Mouse (Mus musculus): ENCODE data around the gene Ascc2. TPM values are rescaled to one million over a fixed set of nuclear protein-coding genes. Genes with fewer than 3 reads are reported as not detected.
"Not testable (repeated sequence)": the region's sequence is repeated elsewhere in the genome, so short reads cannot be mapped to it uniquely, and the experiment has no call there.

The Ascc2 gene
- total RNA-seq, 1 experiment, result 23.8 TPM

DNA sequence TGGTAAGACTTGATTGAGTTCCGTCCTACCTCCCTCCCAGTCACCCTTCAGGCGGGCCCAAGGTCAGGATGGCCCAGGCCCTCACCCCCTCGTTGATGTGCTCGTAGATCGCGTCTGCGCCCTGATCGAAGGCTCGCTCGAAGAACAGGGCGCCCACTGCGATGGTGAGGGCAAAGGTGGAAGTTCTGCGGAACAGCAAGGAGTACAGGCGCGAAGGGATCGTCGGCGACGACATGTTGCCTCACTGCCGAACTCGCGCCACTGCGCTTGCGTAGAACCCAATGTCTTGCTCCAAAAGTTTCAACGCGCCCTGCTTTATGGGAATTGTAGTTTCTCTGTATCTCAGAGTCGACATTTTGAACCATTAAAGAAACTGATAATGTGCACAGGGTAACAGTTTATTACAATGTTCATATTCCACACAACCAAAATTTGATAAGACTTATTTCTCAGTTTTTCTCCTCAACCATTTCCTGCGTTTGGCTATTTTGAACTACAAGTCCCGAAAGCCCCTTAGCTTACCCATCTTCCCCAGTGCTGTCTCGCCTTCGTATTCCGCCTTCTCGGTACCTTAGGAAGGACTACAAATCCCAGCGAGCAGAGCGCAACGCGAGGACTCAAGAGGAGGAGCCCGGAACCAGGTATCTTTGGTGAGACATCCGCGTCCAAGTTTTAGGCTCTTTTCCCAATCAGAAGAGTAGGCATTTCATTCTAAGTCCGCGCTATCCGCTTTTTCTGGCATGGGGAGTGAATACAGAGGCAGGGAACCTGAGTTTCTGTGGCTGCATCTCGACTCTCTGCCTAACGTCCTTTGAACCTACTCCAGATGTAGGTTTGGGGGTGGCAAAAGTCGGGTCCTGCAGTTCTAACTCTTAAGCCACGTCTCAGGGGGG lies 66.8 kb downstream of the Ascc2 start, which contains the start of the genes Uqcr10 and Zmat5:
Gene Uqcr10 (minus strand): TSS at position 271 of the 893 bp plus-strand sequence.
Gene Zmat5 (plus strand): TSS at position 607 of the 893 bp plus-strand sequence.
- DNase-seq (ENCODE audit: low read depth, low spot score), result peak; percentile 96

DNA sequence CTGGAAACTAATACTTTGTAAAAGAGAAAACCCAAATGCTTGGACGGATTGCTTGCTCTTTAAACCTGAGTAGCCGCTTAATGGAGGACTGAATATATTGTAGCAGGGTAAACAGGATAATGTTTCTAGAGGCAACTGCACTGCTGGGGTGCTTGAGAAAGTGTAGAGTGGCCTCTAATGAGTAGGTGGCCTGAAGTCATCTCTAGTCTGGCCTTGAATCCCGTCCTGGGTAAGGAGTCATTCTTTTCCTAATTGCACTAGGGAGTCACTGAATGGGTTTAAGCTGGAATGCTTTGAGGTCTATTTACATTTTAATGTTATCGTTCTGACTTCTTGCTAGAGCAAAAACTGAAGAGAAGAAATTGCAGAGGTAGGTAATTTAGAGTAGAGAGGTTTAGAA lies 67.6 kb downstream of the Ascc2 start:
- peaks cover 0 to 8% of the 10 kb centered on the region in 2 experiments; a peak in 2 of 4 replicates for H3K4me1 ChIP-seq (ENCODE audit: control insufficient read depth in 2 of 2, insufficient read depth in 2 of 2, low read length in 2 of 2, poor library complexity in 1 of 2)
- DNase-seq (ENCODE audit: low read depth, low spot score), result peak; percentile 35
- TF ChIP-seq CHD2 (IDR thresholded peaks at IDR 0.05; ENCODE audit: low read depth, low read length) (no peak), MAFK (IDR thresholded peaks at IDR 0.05; ENCODE audit: insufficient read depth, low read depth, low read length) (no peak), ZC3H11A (IDR thresholded peaks at IDR 0.05; ENCODE audit: borderline replicate concordance, low read depth, low read length) (no peak), HCFC1 (IDR thresholded peaks at IDR 0.05; ENCODE audit: borderline replicate concordance, insufficient read depth, low read length) (no peak), ZNF384 (IDR thresholded peaks at IDR 0.05; ENCODE audit: low read depth, low read length) (no peak)
- peaks cover 12% of the 10 kb centered on the region for H3K36me3 ChIP-seq (ENCODE audit: control insufficient read depth, insufficient read depth, low read length, poor library complexity, severe bottlenecking)
- peak overlapping the region; percentile 90; the same call in 1 of the 2 replicates for H3K9ac ChIP-seq (ENCODE audit: insufficient read depth, low read depth, low read length, poor library complexity, severe bottlenecking)
- in situ Hi-C loops (cut with MboI; ENCODE audit: low sequenced_read_pairs in 2 of 2, unreplicated experiment in 2 of 2), result no loop called here
- no peaks in the 10 kb centered on the region for H3K9me3 ChIP-seq (ENCODE audit: control insufficient read depth, insufficient read depth, low read depth, low read length)
- peak overlapping the region; percentile 88 to 93 for H3K4me3 ChIP-seq (ENCODE audit: insufficient read depth in 1 of 2, low read depth in 1 of 2, low read length in 2 of 2, poor library complexity in 1 of 2, severe bottlenecking in 1 of 2)
- H3K27ac ChIP-seq (ENCODE audit: insufficient read depth, low read depth, low read length, poor library complexity, severe bottlenecking), result peak overlapping the region; percentile 54; the same call in 1 of the 2 replicates

More for the DNA sequence above, 66.8 kb downstream of the Ascc2 start, which contains the start of the genes Uqcr10 and Zmat5:
- TF ChIP-seq MAFK (IDR thresholded peaks at IDR 0.05; ENCODE audit: insufficient read depth, low read depth, low read length) (no peak), CHD2 (IDR thresholded peaks at IDR 0.05; ENCODE audit: low read depth, low read length) (peak; percentile 70; the same call in 1 of the 2 replicates), HCFC1 (IDR thresholded peaks at IDR 0.05; ENCODE audit: borderline replicate concordance, insufficient read depth, low read length) (peak; percentile 97)
- Histone ChIP-seq H3K36me3 (ENCODE audit: control insufficient read depth, insufficient read depth, low read length, poor library complexity, severe bottlenecking) (peaks cover 12% of the 10 kb centered on the region), H3K27ac (ENCODE audit: insufficient read depth, low read depth, low read length, poor library complexity, severe bottlenecking) (peak within 1 kb of the TSS; percentile 54), H3K9me3 (ENCODE audit: control insufficient read depth, insufficient read depth, low read depth, low read length) (no peaks in the 10 kb centered on the region), H3K4me3 (ENCODE audit: insufficient read depth in 1 of 2, low read depth in 1 of 2, low read length in 2 of 2, poor library complexity in 1 of 2, severe bottlenecking in 1 of 2) (peak within 1 kb of the TSS; percentile 88 to 93), H3K9ac (ENCODE audit: insufficient read depth, low read depth, low read length, poor library complexity, severe bottlenecking) (peak within 1 kb of the TSS; percentile 90), H3K4me1 (ENCODE audit: control insufficient read depth in 2 of 2, insufficient read depth in 2 of 2, low read length in 2 of 2, poor library complexity in 1 of 2) (peaks cover 0 to 8% of the 10 kb centered on the region in 2 experiments; a peak in 2 of 4 replicates)
- in situ Hi-C loops (cut with MboI; ENCODE audit: low sequenced_read_pairs in 2 of 2, unreplicated experiment in 2 of 2), result no loop called here

DNA sequence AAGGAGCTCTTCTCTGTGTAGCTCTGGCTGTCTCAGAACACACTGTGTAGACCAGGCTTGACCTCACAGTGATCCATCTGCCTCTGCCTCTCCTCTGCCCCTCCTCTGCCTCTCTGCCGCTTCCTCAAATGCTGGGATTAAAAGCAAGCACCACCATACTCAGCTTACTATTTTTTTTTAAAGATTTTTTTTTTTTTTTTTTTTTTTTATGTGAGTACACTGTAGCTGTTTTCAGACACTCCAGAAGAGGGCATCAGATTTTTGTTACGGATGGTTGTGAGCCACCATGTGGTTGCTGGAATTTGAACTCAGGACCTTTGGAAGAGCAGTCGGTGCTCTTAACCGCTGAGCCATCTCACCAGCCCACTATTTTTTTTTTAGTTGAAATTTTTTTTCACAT lies 72.6 kb downstream of the Ascc2 start:
- in situ Hi-C loops (cut with MboI; ENCODE audit: low sequenced_read_pairs in 2 of 2, unreplicated experiment in 2 of 2); H3K9me3 ChIP-seq (ENCODE audit: control insufficient read depth, insufficient read depth, low read depth, low read length); H3K4me1 ChIP-seq (ENCODE audit: control insufficient read depth in 2 of 2, insufficient read depth in 2 of 2, low read length in 2 of 2, poor library complexity in 1 of 2); H3K4me3 ChIP-seq (ENCODE audit: insufficient read depth in 1 of 2, low read depth in 1 of 2, low read length in 2 of 2, poor library complexity in 1 of 2, severe bottlenecking in 1 of 2); H3K36me3 ChIP-seq (ENCODE audit: control insufficient read depth, insufficient read depth, low read length, poor library complexity, severe bottlenecking); H3K27ac ChIP-seq (ENCODE audit: insufficient read depth, low read depth, low read length, poor library complexity, severe bottlenecking); H3K9ac ChIP-seq (ENCODE audit: insufficient read depth, low read depth, low read length, poor library complexity, severe bottlenecking); DNase-seq (ENCODE audit: low read depth, low spot score): not testable (repeated sequence)
- TF ChIP-seq ZNF384 (IDR thresholded peaks at IDR 0.05; ENCODE audit: low read depth, low read length), result peak; percentile 80

DNA sequence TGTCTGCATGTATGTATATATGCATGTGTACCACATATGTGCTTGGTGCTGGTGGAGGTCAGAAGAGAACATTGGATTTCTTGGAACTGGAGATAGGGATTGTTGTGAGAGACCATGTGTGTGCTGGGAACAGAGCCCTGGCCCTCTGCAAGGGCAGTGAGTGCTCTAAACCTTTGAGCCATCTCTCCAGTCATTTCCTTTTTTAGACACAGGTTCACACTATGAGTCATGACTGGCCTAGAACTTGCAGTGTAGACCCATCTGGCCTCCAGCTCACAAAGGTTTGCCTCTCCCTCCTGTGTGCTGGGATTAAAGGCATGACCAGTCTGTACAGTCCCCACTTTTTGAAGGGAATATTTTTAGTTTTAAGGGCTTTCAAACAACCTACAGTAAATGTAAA lies 75.3 kb downstream of the Ascc2 start:
- no peaks in the 10 kb centered on the region for H3K36me3 ChIP-seq (ENCODE audit: control insufficient read depth, insufficient read depth, low read length, poor library complexity, severe bottlenecking)
- TF ChIP-seq CHD2 (IDR thresholded peaks at IDR 0.05; ENCODE audit: low read depth, low read length) (no peak), ZNF384 (IDR thresholded peaks at IDR 0.05; ENCODE audit: low read depth, low read length) (no peak), HCFC1 (IDR thresholded peaks at IDR 0.05; ENCODE audit: borderline replicate concordance, insufficient read depth, low read length) (no peak), ZC3H11A (IDR thresholded peaks at IDR 0.05; ENCODE audit: borderline replicate concordance, low read depth, low read length) (no peak), MAFK (IDR thresholded peaks at IDR 0.05; ENCODE audit: insufficient read depth, low read depth, low read length) (no peak)
- H3K9me3 ChIP-seq (ENCODE audit: control insufficient read depth, insufficient read depth, low read depth, low read length), result no peaks in the 10 kb centered on the region
- no peak overlapping the region for H3K4me3 ChIP-seq (ENCODE audit: insufficient read depth in 1 of 2, low read depth in 1 of 2, low read length in 2 of 2, poor library complexity in 1 of 2, severe bottlenecking in 1 of 2)
- in situ Hi-C loops (cut with MboI; ENCODE audit: low sequenced_read_pairs in 2 of 2, unreplicated experiment in 2 of 2), result no loop called here
- no peak for DNase-seq (ENCODE audit: low read depth, low spot score)
- H3K9ac ChIP-seq (ENCODE audit: insufficient read depth, low read depth, low read length, poor library complexity, severe bottlenecking), result no peak overlapping the region
- no peak overlapping the region for H3K27ac ChIP-seq (ENCODE audit: insufficient read depth, low read depth, low read length, poor library complexity, severe bottlenecking)
- H3K4me1 ChIP-seq (ENCODE audit: control insufficient read depth in 2 of 2, insufficient read depth in 2 of 2, low read length in 2 of 2, poor library complexity in 1 of 2), result no peaks in the 10 kb centered on the region
